Mouse (Mus musculus) right cerebral cortex, postnatal 36 days (tissue): Measurements from ENCODE around the gene March5.
"Not testable (repeated sequence)": the region's sequence is repeated elsewhere in the genome, so short reads cannot be mapped to it uniquely, and the experiment has no call there.

ENCODE experiments used
- DNase-seq, 2 experiments: peaks; one replicate each; pipeline ENCODE4 v3.0.0; 2022; ENCODE audit warnings: low spot score in 2 of 2, mixed read lengths in 1 of 2

The March5 gene

DNA sequence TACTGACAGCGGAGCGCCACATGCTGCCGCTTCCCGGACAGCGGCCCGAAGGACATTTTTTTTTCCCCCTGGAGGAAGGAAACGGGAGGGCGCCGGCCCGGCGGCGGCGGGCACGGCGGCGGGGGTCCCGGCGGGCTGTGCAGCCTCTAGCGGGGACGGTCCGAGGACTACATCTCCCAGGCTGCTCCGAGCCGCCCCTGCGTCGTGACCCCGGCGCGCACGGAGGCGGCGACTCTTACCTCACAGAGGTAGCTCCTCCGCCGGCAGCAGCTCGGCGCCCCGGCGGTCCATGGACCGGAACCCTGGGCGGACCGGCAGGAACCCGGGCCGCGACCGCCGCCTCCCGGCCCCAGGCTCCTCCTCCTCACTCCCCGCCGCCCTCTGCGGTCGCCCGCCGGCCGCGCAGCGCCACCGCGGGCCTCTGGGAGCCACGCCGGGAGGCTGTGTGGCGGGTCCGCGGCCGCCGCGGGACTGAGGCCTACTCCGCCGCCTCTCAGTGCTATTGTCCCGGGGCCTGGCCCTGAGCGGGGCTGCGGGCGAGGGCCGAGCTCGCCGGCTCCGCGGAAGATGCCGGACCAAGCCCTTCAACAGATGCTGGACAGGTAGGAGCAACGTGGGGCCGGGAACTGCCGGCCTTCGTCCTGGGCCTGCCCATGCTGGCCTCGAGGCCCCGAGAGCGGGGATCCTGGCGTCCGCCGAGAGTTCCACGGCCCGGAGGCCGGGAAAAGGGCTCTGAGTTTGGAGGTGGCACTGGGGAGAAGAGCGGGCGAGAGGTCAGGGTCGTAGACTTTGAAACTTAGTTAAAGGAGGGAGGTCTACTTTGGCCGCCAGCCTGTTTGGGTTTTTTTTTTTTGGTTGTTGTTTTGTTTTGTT lies at the start of gene March5:
March5 (plus strand) TSS at position 241 of the 873 bp plus-strand sequence.
- peak; percentile 84 to 86 for DNase-seq

DNA sequence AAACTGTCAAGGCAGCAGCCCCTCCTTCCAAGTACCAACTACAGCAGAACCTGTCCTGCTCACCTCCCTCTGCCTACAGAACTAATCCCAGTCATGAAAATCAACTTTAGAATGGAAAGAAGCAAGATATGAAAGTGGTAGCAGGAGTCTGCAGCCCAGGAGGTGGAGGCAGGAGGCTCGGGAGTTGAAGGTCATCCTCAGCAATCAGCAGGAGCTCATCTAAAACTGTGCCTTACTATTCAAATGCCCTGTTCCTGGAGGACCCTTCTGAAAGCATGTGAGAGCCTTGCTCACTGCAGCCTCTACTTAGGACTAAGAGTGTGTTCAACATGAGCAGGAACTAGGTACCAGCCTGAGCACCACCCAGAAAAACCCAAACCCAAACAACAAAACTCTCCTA lies 35.2 kb upstream of the March5 start:
- DNase-seq = no peak

GRCm38 (mm10) chr19:37172566-37173130 lies 34.7 kb upstream of the March5 start:
- no peak for DNase-seq

DNA sequence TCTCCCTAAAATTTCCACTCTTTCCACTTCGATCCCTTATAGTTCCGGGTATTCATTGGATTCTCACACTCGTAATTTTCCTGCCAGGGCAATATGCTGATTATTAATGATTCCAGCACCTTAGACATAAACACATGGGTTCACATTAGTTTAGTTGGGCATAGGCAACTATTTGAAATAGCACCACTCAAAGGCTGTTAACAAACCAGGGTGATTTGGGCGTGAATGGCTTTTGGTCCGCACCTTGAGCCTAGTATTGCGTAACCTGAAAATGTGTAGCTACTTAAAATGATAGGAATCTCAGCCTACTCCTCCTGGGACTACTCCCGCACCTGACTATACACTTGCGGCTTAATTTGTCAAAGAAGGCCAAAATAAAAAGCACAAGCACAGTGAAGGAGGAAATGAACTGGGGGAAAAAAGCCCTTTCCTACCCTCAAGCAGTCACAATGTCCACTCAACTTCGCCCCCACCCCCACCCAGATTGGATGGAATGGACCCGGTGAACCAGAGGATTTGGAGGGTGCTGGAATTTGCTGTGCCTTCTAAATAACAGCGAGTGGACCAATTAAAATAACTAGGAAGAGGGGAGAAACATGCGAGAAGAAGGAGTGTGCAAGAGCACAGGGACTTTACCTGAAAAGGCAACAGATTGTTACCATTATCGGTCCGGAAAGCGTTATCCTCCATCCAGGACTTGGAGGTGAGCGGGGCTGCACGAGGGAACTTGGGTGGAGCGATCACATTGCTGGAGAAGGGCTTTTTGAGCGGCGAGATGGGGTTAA lies 33.8 kb upstream of the March5 start:
- DNase-seq = no peak

DNA sequence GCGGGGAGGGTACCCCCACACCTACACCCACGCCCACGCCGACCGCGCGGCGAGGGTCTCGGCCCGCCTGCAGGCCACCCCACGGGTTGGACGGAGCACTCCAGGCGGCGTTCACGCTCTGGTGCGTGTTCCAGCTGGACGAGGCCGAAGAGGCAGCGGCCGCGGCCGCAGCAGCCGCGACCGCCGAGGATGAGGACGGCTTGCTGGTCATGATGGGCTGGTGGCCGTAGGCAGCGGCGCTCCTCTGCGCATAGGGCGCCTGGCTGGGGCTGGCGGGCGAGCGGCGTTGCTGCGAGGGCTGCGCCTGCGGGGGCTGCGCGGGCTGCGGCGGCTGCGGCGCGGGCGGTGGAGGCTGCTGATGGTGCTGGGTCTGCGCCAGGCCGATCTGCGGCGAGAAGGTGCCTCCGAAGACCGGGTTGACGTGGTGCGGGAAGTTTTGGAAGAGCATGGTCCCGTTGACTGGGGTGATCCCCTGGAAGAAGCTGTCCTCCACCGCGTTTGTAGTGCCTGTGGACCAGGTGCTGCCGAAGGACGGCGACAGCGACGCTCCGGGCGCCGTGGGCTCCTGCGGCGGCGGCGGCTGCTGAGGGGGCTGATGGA lies 33.1 kb upstream of the March5 start:
- DNase-seq = peak in 1 of 2 experiments; percentile 16

- peak; percentile 39 to 58 for DNase-seq
Observed at GRCm38 (mm10) chr19:37174716-37175435, 32.5 kb upstream of the March5 start.

GRCm38 (mm10) chr19:37175436-37175805 lies 31.9 kb upstream of the March5 start:
- no peak for DNase-seq

DNA sequence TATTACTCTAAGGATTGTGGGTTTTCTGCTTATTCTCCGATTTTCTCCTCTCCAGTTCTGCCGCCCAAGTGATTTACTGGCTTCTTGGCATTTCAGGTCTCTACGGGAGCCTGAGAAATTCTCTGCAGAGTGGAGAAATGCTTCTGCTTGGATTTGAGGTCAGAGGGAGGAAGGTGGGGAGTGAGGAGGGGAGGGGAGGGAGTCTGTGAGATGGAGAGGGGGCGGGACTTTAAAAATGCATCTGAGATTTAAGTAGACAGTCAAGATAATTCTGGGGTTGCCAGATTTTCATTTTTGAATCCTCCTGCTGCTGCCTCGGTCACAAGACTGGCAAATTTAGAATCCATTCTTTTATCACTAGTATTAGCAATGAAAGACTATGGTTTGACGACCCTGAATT lies 31.4 kb upstream of the March5 start:
- DNase-seq = peak in 1 of 2 experiments; percentile 35

- DNase-seq = no peak
Observed at GRCm38 (mm10) chr19:37176879-37177462, 30.4 kb upstream of the March5 start.

GRCm38 (mm10) chr19:37177819-37178708 lies 29.3 kb upstream of the March5 start:
- peak; percentile 49 to 67 for DNase-seq

DNA sequence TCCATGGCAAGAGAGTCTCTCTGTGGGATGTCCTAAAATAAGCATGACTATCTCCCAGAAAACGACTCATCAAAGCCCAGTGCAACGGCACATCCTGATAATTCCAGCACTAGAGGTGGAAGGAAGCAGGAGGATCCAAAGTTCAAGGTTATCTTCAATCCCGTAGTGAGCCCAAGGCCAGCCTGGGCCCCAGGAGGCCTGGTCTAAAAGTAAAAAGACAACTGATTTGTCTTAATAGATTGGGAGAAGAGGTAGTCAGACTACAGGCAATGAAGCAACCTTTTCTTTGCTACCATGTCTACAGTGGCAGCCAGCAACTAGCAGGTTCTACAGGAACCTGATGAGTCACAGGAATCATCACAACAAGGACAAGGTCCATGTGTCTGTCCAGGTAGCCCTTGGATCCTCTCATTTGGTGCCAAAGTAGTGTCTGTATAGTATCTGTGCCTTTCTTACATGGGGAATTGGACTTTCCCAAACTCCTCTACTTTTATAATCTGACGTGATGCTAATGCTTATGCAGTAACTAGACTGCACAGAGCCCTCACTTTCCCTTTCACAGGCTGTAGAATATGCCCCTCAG lies 18.9 kb upstream of the March5 start:
- DNase-seq = no peak

GRCm38 (mm10) chr19:37192475-37193058 lies 14.8 kb upstream of the March5 start:
- DNase-seq = no peak

GRCm38 (mm10) chr19:37198165-37198880 lies 9.0 kb upstream of the March5 start:
- no peak for DNase-seq

- no peak for DNase-seq
Observed at GRCm38 (mm10) chr19:37199889-37200288, 7.5 kb upstream of the March5 start.

- DNase-seq = no peak
Observed at GRCm38 (mm10) chr19:37203371-37203770, 4.0 kb upstream of the March5 start.

GRCm38 (mm10) chr19:37205155-37205554 lies 2.2 kb upstream of the March5 start:
- DNase-seq = not testable (repeated sequence)

- peak; percentile 8 to 33 for DNase-seq
Observed at GRCm38 (mm10) chr19:37206641-37207302, 571 bp upstream of the March5 start.
